Mouse (Mus musculus) E14TG2a.4 (cell line): ENCODE results near the gene Bbs9.
A peak's percentile ranks its signal among the peaks of the same experiment; 100 is the strongest.

Experiments used
- H3K27me3 ChIP-seq: 2 replicates; pipeline ENCODE4 v1.6.1; 2014; ENCODE audit warnings: low read length, control low read depth; ENCODE audit not compliant: insufficient read depth
- H3K36me3 ChIP-seq: 2 replicates; pipeline ENCODE4 v1.6.1; 2014; ENCODE audit warnings: low read length, control low read depth; ENCODE audit not compliant: insufficient read depth
- H3K4me1 ChIP-seq: replicated peaks from 2 replicates; pipeline ENCODE4 v1.6.1; 2014; ENCODE audit warnings: low read depth, low read length, control low read depth
- H3K4me3 ChIP-seq: replicated peaks from 2 replicates; pipeline ENCODE4 v1.5.1; 2014; ENCODE audit warnings: mild to moderate bottlenecking, low read length
- H3K9me3 ChIP-seq: 2 replicates; pipeline ENCODE4 v1.6.1; 2014; ENCODE audit warnings: low read length, control low read depth
- CTCF ChIP-seq: conservative IDR thresholded peaks from 2 replicates; pipeline ENCODE4 v1.5.1; 2014; ENCODE audit warnings: low read length
- NANOG ChIP-seq: IDR thresholded peaks from 2 replicates; pipeline ENCODE4 v1.6.1; 2014; ENCODE audit warnings: borderline replicate concordance, low read length, mixed read lengths
- POU5F1 ChIP-seq: IDR thresholded peaks from 2 replicates; pipeline ENCODE4 v1.6.1; 2014; ENCODE audit warnings: low read length, borderline replicate concordance

The Bbs9 gene

GRCm38 (mm10) chr9:22457142-22457835 is 18.2 kb upstream of the Bbs9 start:
- no peaks in the 10 kb centered on the region for H3K9me3 ChIP-seq
- H3K4me3 ChIP-seq: no peak overlapping the region
- no peaks in the 10 kb centered on the region for H3K27me3 ChIP-seq
- H3K4me1 ChIP-seq: no peaks in the 10 kb centered on the region
- TF ChIP-seq POU5F1 (no peak), CTCF (no peak), NANOG (no peak)
- H3K36me3 ChIP-seq: peaks cover 74% of the 10 kb centered on the region

GRCm38 (mm10) chr9:22461946-22462345 is 13.6 kb upstream of the Bbs9 start:
- Histone ChIP-seq H3K9me3 (no peaks in the 10 kb centered on the region), H3K4me3 (no peak overlapping the region), H3K36me3 (peaks cover 50% of the 10 kb centered on the region), H3K27me3 (peaks cover 3% of the 10 kb centered on the region; the same call in 1 of the 2 replicates), H3K4me1 (peaks cover under 1% of the 10 kb centered on the region; the same call in 1 of the 2 replicates)
- TF ChIP-seq CTCF (no peak), NANOG (no peak), POU5F1 (no peak)

- H3K4me3 ChIP-seq: no peak overlapping the region
- peaks cover 24% of the 10 kb centered on the region for H3K36me3 ChIP-seq
- peaks cover 3% of the 10 kb centered on the region; the same call in 1 of the 2 replicates for H3K27me3 ChIP-seq
- TF ChIP-seq CTCF: no peak
- no peak for TF ChIP-seq POU5F1
- no peak for TF ChIP-seq NANOG
- H3K4me1 ChIP-seq: peaks cover 11% of the 10 kb centered on the region
- no peaks in the 10 kb centered on the region for H3K9me3 ChIP-seq
Observed at GRCm38 (mm10) chr9:22466212-22466611, 9.3 kb upstream of the Bbs9 start.

- H3K4me3 ChIP-seq: peak overlapping the region; percentile 89
- peaks cover 3% of the 10 kb centered on the region; the same call in 1 of the 2 replicates for H3K27me3 ChIP-seq
- TF ChIP-seq POU5F1 (no peak), CTCF (no peak), NANOG (no peak)
- no peaks in the 10 kb centered on the region for H3K9me3 ChIP-seq
- H3K4me1 ChIP-seq: peaks cover 11% of the 10 kb centered on the region
- peaks cover 21% of the 10 kb centered on the region for H3K36me3 ChIP-seq
Observed at GRCm38 (mm10) chr9:22467371-22468169, 7.9 kb upstream of the Bbs9 start.

GRCm38 (mm10) chr9:22468170-22468898 is 7.2 kb upstream of the Bbs9 start:
- peaks cover 3% of the 10 kb centered on the region; the same call in 1 of the 2 replicates for H3K27me3 ChIP-seq
- peaks cover 11% of the 10 kb centered on the region for H3K4me1 ChIP-seq
- no peaks in the 10 kb centered on the region for H3K9me3 ChIP-seq
- TF ChIP-seq POU5F1: no peak
- no peak for TF ChIP-seq CTCF
- no peak for TF ChIP-seq NANOG
- H3K4me3 ChIP-seq: peak overlapping the region; percentile 89
- peaks cover 21% of the 10 kb centered on the region for H3K36me3 ChIP-seq

DNA sequence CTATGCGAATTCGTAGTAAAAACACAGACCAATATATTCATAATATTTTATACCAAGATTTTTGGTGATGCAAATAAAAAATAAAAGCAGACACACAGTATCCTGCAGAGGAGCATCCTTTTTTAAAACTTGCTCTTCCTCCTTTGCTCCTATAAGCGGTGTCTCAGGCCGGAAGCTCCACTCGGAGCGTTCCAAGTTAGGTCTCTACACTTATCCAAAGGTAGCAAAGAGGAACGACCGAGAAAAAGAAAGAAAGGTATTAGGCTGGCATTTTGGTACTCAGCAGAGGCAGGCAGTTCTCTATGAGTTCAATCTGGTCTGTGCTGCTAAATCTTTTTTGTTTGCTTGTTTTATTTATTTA is 6.6 kb upstream of the Bbs9 start:
- H3K9me3 ChIP-seq: no peaks in the 10 kb centered on the region
- peaks cover 16% of the 10 kb centered on the region for H3K36me3 ChIP-seq
- H3K4me3 ChIP-seq: peak overlapping the region; percentile 89
- H3K4me1 ChIP-seq: peaks cover 11% of the 10 kb centered on the region
- TF ChIP-seq POU5F1 (no peak), NANOG (no peak), CTCF (no peak)
- peaks cover 3% of the 10 kb centered on the region; the same call in 1 of the 2 replicates for H3K27me3 ChIP-seq

DNA sequence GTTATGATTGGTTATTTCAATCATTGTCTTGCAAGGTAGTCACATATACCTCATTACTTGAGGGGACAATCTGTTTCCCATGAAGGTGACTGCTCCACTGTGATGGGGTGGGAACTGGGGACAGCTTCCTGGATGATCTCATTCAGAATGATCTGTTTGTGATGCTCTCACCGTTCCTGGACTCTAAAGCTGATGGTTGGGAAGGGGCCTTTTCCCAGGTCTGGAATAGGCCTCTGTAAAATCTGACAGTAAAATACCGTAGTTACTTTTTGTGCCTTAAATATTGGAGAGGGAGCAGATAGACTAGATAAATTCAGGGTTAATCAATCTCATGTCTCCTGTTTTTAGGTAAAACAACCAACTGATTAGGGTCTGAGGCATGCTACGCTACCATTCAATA is 5.9 kb upstream of the Bbs9 start, which contains the start of gene Rp9:
Rp9 (minus strand) TSS at position 101 of the 400 bp plus-strand sequence.
- H3K4me1 ChIP-seq: peaks cover 12% of the 10 kb centered on the region

GRCm38 (mm10) chr9:22476265-22476664 is 750 bp downstream of the Bbs9 start:
- no peak for TF ChIP-seq NANOG
- no peak for TF ChIP-seq POU5F1
- no peak for TF ChIP-seq CTCF
- H3K36me3 ChIP-seq: no peaks in the 10 kb centered on the region

More for the DNA sequence above, 5.9 kb upstream of the Bbs9 start, which contains the start of gene Rp9:
- Histone ChIP-seq H3K4me3 (peak within 1 kb of the TSS; percentile 89), H3K9me3 (no peaks in the 10 kb centered on the region), H3K27me3 (peaks cover 3% of the 10 kb centered on the region; the same call in 1 of the 2 replicates), H3K36me3 (peaks cover 13% of the 10 kb centered on the region)
- TF ChIP-seq NANOG: no peak
- TF ChIP-seq POU5F1: no peak
- TF ChIP-seq CTCF: no peak

More at GRCm38 (mm10) chr9:22476265-22476664, 750 bp downstream of the Bbs9 start:
- H3K4me3 ChIP-seq: peak overlapping the region; percentile 88
- no peaks in the 10 kb centered on the region for H3K27me3 ChIP-seq
- H3K9me3 ChIP-seq: no peaks in the 10 kb centered on the region
- H3K4me1 ChIP-seq: peaks cover 34% of the 10 kb centered on the region
